Mouse (Mus musculus): Measurements from ENCODE around the gene Icam2.
"Not testable (repeated sequence)": the region's sequence is repeated elsewhere in the genome, so short reads cannot be mapped to it uniquely, and the experiment has no call there.

The Icam2 gene

GRCm38 (mm10) chr11:106339323-106339722, 48.6 kb downstream of the Icam2 start:
- DNase-seq, result not testable (repeated sequence)

- no peak for DNase-seq
These were observed 49.0 kb downstream of the Icam2 start for GRCm38 (mm10) chr11:106338870-106339269.

GRCm38 (mm10) chr11:106338029-106338428, 49.8 kb downstream of the Icam2 start:
- no peak for DNase-seq

GRCm38 (mm10) chr11:106334066-106334465, 53.8 kb downstream of the Icam2 start:
- no peak for DNase-seq

- no peak for DNase-seq
These were observed 55.4 kb downstream of the Icam2 start for GRCm38 (mm10) chr11:106332458-106332857.

- peak; percentile 23 for DNase-seq
These were observed 58.2 kb downstream of the Icam2 start for GRCm38 (mm10) chr11:106329682-106330081.

- no peak for DNase-seq
These were observed 58.7 kb downstream of the Icam2 start for GRCm38 (mm10) chr11:106329128-106329527.

- no peak for DNase-seq
These were observed 59.4 kb downstream of the Icam2 start for GRCm38 (mm10) chr11:106328521-106328920.

All from liver (tissue).